Mouse (Mus musculus): Measurements from ENCODE around the gene Sec14l4. TPM values are rescaled to one million over a fixed set of nuclear protein-coding genes. Genes with fewer than 3 reads are reported as not detected.

Gene Sec14l4
- polyA plus RNA-seq, 1 experiment from 2014 or later = not detected

GRCm38 (mm10) chr11:4053586-4053985 is 22.3 kb downstream of the Sec14l4 start:
- Histone ChIP-seq H3K9me3 (no peaks in the 10 kb centered on the region), H3K4me3 (no peak overlapping the region), H3K36me3 (no peaks in the 10 kb centered on the region), H3K27me3 (no peaks in the 10 kb centered on the region), H3K9ac (no peak overlapping the region), H3K27ac (no peak overlapping the region), H3K4me1 (no peaks in the 10 kb centered on the region), H3K4me2 (replicated peaks) (no peak overlapping the region)
- ATAC-seq (ENCODE audit: insufficient number of reproducible peaks, insufficient read depth, low FRiP score, low TSS enrichment) = no peak
- 22% methylated on average over 5 of the region's 5 CpGs for WGBS

- Histone ChIP-seq H3K36me3 (no peaks in the 10 kb centered on the region), H3K27ac (no peak overlapping the region), H3K27me3 (no peaks in the 10 kb centered on the region), H3K4me3 (no peak overlapping the region), H3K4me2 (replicated peaks) (no peak overlapping the region), H3K4me1 (no peaks in the 10 kb centered on the region), H3K9me3 (no peaks in the 10 kb centered on the region), H3K9ac (no peak overlapping the region)
- 75% methylated on average over 5 of the region's 5 CpGs for WGBS
- ATAC-seq (ENCODE audit: insufficient number of reproducible peaks, insufficient read depth, low FRiP score, low TSS enrichment) = no peak
Measured at GRCm38 (mm10) chr11:4060866-4061575, 29.8 kb downstream of the Sec14l4 start.

GRCm38 (mm10) chr11:4062523-4062922 is 31.3 kb downstream of the Sec14l4 start:
- ATAC-seq (ENCODE audit: insufficient number of reproducible peaks, insufficient read depth, low FRiP score, low TSS enrichment) = no peak
- no peaks in the 10 kb centered on the region for H3K4me1 ChIP-seq
- no peaks in the 10 kb centered on the region for H3K27me3 ChIP-seq
- no peak overlapping the region for H3K4me3 ChIP-seq
- H3K27ac ChIP-seq = no peak overlapping the region
- no peaks in the 10 kb centered on the region for H3K9me3 ChIP-seq
- 89% methylated on average over 4 of the region's 4 CpGs for WGBS
- H3K36me3 ChIP-seq = no peaks in the 10 kb centered on the region
- H3K4me2 ChIP-seq (replicated peaks) = no peak overlapping the region
- H3K9ac ChIP-seq = no peak overlapping the region

GRCm38 (mm10) chr11:4062981-4063380 is 31.7 kb downstream of the Sec14l4 start:
- Histone ChIP-seq H3K27me3 (no peaks in the 10 kb centered on the region), H3K9me3 (no peaks in the 10 kb centered on the region), H3K27ac (no peak overlapping the region), H3K9ac (no peak overlapping the region), H3K4me3 (no peak overlapping the region), H3K36me3 (no peaks in the 10 kb centered on the region), H3K4me1 (no peaks in the 10 kb centered on the region), H3K4me2 (replicated peaks) (no peak overlapping the region)
- WGBS = 36% methylated on average over 6 of the region's 6 CpGs
- no peak for ATAC-seq (ENCODE audit: insufficient number of reproducible peaks, insufficient read depth, low FRiP score, low TSS enrichment)

- Histone ChIP-seq H3K4me1 (no peaks in the 10 kb centered on the region), H3K36me3 (no peaks in the 10 kb centered on the region), H3K9ac (no peak within 1 kb of the TSS), H3K4me3 (no peak within 1 kb of the TSS), H3K27me3 (no peaks in the 10 kb centered on the region), H3K4me2 (replicated peaks) (no peak within 1 kb of the TSS), H3K27ac (no peak within 1 kb of the TSS), H3K9me3 (no peaks in the 10 kb centered on the region)
- no peak for ATAC-seq (ENCODE audit: insufficient number of reproducible peaks, insufficient read depth, low FRiP score, low TSS enrichment)
- WGBS = 70% methylated on average over 5 of the region's 5 CpGs
Measured at GRCm38 (mm10) chr11:4064627-4065122, 33.4 kb downstream of the Sec14l4 start, which contains the start of gene Sec14l3. Gene Sec14l3, plus strand, starts transcription at chr11:4064841.

- no peak overlapping the region for H3K4me3 ChIP-seq
Measured at GRCm38 (mm10) chr11:4069664-4070063, 38.4 kb downstream of the Sec14l4 start.

GRCm38 (mm10) chr11:4076633-4077032 is 45.4 kb downstream of the Sec14l4 start:
- WGBS = 13% methylated on average over 8 of the region's 8 CpGs

More at GRCm38 (mm10) chr11:4069664-4070063, 38.4 kb downstream of the Sec14l4 start:
- Histone ChIP-seq H3K36me3 (no peaks in the 10 kb centered on the region), H3K9me3 (no peaks in the 10 kb centered on the region), H3K4me2 (replicated peaks) (no peak overlapping the region), H3K9ac (no peak overlapping the region), H3K27me3 (no peaks in the 10 kb centered on the region), H3K27ac (no peak overlapping the region), H3K4me1 (no peaks in the 10 kb centered on the region)
- ATAC-seq (ENCODE audit: insufficient number of reproducible peaks, insufficient read depth, low FRiP score, low TSS enrichment) = no peak
- 72% methylated on average over 1 of the region's 1 CpGs for WGBS

GRCm38 (mm10) chr11:4078267-4078933 is 47.1 kb downstream of the Sec14l4 start:
- H3K4me2 ChIP-seq (replicated peaks) = no peak overlapping the region
- no peaks in the 10 kb centered on the region for H3K4me1 ChIP-seq
- ATAC-seq (ENCODE audit: insufficient number of reproducible peaks, insufficient read depth, low FRiP score, low TSS enrichment) = no peak
- H3K4me3 ChIP-seq = no peak overlapping the region
- H3K27ac ChIP-seq = no peak overlapping the region
- H3K9me3 ChIP-seq = no peaks in the 10 kb centered on the region
- no peaks in the 10 kb centered on the region for H3K27me3 ChIP-seq
- H3K9ac ChIP-seq = no peak overlapping the region
- no peaks in the 10 kb centered on the region for H3K36me3 ChIP-seq
- WGBS = 77% methylated on average over 7 of the region's 7 CpGs

More at GRCm38 (mm10) chr11:4076633-4077032, 45.4 kb downstream of the Sec14l4 start:
- H3K4me1 ChIP-seq = no peaks in the 10 kb centered on the region
- ATAC-seq (ENCODE audit: insufficient number of reproducible peaks, insufficient read depth, low FRiP score, low TSS enrichment) = no peak
- H3K27me3 ChIP-seq = no peaks in the 10 kb centered on the region
- no peak overlapping the region for H3K4me3 ChIP-seq
- no peaks in the 10 kb centered on the region for H3K9me3 ChIP-seq
- H3K4me2 ChIP-seq (replicated peaks) = no peak overlapping the region
- no peak overlapping the region for H3K27ac ChIP-seq
- H3K36me3 ChIP-seq = no peaks in the 10 kb centered on the region
- H3K9ac ChIP-seq = no peak overlapping the region

- no peak overlapping the region for H3K4me3 ChIP-seq
- ATAC-seq (ENCODE audit: insufficient number of reproducible peaks, insufficient read depth, low FRiP score, low TSS enrichment) = no peak
- no peak overlapping the region for H3K4me2 ChIP-seq (replicated peaks)
- no peaks in the 10 kb centered on the region for H3K9me3 ChIP-seq
- no peak overlapping the region for H3K27ac ChIP-seq
- no peaks in the 10 kb centered on the region for H3K36me3 ChIP-seq
- H3K9ac ChIP-seq = no peak overlapping the region
- WGBS = 10% methylated on average over 4 of the region's 4 CpGs
- H3K4me1 ChIP-seq = no peaks in the 10 kb centered on the region
- no peaks in the 10 kb centered on the region for H3K27me3 ChIP-seq
Measured at GRCm38 (mm10) chr11:4080219-4080618, 49.0 kb downstream of the Sec14l4 start.

GRCm38 (mm10) chr11:4083316-4084078 is 52.2 kb downstream of the Sec14l4 start:
- Histone ChIP-seq H3K27ac (no peak overlapping the region), H3K9ac (no peak overlapping the region), H3K4me3 (no peak overlapping the region), H3K4me1 (no peaks in the 10 kb centered on the region), H3K27me3 (no peaks in the 10 kb centered on the region), H3K4me2 (replicated peaks) (no peak overlapping the region), H3K36me3 (no peaks in the 10 kb centered on the region), H3K9me3 (no peaks in the 10 kb centered on the region)
- 32% methylated on average over 5 of the region's 5 CpGs for WGBS
- 0 out of 2 replicates have a peak, but pooled peaks have one; percentile 41 for ATAC-seq (ENCODE audit: insufficient number of reproducible peaks, insufficient read depth, low FRiP score, low TSS enrichment)

GRCm38 (mm10) chr11:4086246-4086645 is 55.0 kb downstream of the Sec14l4 start:
- WGBS = 69% methylated on average over 1 of the region's 1 CpGs
- Histone ChIP-seq H3K36me3 (no peaks in the 10 kb centered on the region), H3K4me3 (no peak overlapping the region), H3K4me1 (no peaks in the 10 kb centered on the region), H3K27ac (no peak overlapping the region), H3K9ac (no peak overlapping the region), H3K27me3 (no peaks in the 10 kb centered on the region), H3K9me3 (no peaks in the 10 kb centered on the region), H3K4me2 (replicated peaks) (no peak overlapping the region)
- ATAC-seq (ENCODE audit: insufficient number of reproducible peaks, insufficient read depth, low FRiP score, low TSS enrichment) = no peak
